Mouse (Mus musculus): ENCODE data around the gene Zfp688.
"Not testable (repeated sequence)": the region's sequence is repeated elsewhere in the genome, so short reads cannot be mapped to it uniquely, and the experiment has no call there.

Gene Zfp688

DNA sequence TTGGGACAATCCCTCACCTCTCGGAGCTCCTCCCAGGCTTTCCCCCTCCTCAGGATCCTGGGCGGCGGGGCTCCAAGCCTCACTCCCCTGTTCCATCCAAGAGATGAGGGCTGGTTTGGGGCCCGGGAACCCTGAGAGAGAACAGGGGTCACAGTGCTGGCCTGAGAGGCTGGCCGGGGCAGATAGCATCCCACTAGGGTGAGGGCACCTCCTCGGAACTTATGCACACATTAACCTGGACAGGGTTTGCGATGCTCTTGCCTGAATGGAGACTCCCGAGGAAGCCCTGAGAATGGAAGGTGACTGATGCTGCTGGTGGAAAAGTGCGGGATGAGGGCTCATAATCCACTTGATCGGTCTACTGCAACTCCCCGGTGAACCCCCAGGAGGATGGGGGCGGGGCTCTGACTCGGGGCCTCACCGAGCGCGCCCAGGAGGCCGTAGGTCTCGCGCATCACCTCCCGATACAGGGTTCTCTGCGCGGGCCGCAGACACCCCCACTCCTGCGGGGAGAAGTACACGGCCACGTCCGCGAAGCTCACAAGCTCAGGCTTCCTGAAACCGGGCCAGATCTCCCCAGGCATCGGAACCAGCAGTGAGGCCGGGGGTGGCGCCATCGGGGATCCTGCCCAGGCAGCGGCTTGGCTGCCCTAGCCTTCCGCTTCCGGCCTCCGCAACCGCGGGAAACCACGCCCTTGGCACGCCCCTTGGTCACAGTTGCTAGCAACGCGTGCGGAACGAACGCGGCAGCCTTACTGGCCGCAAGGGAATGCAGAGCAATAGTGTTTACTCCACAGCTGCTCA lies at the start of gene Zfp688:
Gene Zfp688, minus strand, starts transcription at position 681 of the 804 bp plus-strand sequence.
- DNase-seq (ENCODE audit: low spot score): peak; percentile 90

DNA sequence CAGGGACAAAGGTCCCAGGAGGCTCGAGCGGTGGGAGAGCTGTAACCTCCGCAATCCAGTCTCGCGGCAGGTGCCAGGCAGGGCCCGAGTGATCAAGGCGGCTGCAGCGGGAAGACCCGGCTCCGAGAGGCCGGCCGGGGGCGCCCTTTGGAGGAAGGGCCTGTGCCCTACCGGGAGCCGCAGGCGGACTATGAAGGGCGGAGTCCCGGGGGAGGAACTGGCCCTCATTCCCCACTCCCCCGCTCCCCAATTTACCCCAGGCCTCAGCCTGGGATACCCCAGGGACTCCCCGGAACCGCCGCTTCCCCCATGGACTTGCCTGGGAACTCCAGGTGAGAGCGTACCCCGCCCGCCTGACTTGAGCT lies 49.8 kb upstream of the Zfp688 start:
- DNase-seq (ENCODE audit: low spot score): no peak

DNA sequence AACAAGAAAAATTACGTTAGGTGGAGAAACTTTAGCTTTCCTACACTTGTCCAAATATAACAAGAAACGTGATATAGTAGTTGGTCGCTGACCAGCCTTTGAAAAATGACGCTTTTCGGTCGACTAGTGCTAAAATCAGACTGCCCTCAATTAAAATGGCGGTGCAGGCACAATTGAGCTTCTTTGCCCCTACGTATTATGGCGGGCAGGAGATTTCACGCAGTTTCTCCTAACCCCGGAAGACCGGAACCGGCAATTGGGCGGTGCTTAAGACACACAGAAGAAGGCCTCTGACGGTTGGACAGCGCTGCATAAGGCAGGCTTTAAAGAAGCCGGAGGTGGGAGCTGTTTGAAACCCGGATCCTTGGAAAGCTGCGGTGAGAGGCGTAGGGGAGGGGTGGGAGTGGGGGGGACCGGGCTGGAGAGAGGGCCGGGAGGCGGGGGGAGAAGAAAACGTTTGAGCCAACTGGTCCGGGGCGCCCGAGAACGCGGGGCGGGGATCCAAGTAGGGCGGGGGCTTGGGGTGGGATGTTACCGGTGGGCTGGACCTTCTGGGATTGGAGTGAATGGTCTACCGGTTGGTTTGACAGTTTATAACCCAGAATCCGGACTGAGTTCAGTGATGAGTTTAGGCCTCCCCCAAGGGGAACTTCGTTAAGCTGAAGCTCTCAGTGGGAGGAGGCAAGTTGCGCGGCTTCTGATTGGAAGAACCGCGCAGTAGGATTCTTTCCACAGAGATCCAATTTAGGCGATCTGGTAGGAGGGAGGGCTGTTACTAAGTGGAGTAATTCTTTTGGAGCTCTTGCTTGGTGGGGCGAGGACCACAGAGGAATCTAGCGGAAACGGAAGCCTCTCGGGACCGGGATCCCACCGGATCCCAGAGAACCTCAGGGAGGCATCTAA lies 49.1 kb upstream of the Zfp688 start:
- DNase-seq (ENCODE audit: low spot score): peak; percentile 93

DNA sequence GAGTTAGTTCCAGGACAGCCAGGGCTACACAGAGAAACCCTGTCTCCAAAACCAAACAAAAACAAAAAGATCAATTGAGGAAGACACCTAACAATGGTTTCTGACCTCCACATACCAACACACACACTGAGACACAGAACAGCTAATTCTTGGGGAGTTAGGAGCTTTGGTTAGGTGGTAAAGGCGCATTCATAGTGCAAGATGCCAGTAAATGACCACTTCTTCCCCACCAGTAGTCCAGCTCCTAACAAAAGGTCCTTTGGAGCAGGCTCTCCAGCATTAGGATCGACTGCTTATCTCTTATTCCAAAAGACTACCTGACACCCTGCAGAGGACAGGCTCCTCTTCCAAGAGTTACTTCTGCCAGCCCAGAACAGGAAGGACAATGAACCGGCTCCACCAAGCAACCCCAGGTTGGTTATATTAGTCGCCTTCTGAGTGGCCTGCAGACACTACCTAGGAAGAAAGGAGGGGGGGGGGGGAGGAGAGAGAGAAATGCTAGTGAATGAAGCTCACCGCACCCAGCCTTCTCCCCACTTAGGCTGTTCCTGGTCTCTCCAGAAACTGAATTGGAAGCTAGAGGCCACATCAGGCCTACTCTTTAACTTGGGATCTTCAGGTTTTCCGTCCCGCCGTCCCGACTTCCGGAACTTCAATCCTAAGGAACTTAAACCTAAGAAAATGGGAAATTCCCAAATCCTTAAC lies 48.3 kb upstream of the Zfp688 start:
- DNase-seq (ENCODE audit: low spot score): no peak

DNA sequence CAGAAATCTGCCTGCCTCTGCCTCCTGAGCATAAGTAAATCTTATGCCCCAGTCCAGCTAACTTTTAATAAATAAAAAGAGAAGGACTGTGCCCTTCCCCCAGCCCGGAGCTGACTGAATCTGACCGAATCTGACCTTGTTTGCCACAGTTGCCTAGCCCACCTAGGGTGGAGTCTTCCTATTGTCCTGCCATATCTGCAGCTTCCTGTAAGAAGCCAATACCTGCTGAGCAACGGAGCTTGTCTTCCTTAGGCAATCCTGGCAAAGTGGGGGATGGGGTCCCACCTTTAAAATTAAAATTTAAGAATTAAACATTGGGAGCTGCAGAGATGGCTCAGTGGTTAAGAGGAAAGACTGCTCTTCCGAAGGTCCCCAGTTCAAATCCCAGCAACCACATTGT lies 44.7 kb upstream of the Zfp688 start:
- DNase-seq (ENCODE audit: low spot score): no peak

DNA sequence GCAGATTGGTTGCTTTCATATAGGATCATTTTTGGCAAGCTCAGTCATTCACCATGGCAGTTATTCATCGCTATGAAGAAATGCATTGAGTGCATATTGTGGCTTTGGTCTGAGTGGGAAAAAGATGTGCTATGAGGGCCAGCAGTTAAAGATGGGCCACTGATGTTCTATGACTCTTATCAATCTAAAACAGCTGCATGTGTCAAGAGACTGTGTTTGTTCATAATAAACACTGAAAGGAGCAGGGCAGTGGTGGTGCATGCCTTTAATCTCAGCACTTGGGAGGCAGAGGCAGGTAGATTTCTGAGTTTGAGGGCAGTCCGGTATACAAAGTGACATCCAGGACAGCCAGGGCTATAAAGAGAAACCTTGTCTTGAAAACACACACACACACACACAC lies 43.8 kb upstream of the Zfp688 start:
- not testable (repeated sequence) for DNase-seq (ENCODE audit: low spot score)

DNA sequence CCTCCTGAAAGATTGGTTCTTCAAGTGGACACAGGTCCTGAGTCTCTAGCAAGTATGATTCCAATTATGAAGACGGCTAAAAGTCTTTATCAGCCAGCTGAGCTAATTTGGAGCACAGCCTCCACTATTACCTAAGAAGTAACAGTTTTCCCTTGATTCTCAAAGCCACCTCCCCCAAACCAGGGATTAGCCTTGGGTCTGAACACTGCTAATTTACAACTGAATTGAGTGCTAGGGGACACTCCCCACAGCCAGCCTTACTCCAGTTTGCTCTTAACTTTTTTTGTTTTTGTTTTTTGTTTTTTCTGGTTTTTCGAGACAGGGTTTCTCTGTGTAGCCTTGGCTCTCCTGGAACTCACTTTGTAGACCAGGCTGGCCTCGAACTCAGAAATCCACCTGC lies 43.3 kb upstream of the Zfp688 start:
- no peak for DNase-seq (ENCODE audit: low spot score)

DNA sequence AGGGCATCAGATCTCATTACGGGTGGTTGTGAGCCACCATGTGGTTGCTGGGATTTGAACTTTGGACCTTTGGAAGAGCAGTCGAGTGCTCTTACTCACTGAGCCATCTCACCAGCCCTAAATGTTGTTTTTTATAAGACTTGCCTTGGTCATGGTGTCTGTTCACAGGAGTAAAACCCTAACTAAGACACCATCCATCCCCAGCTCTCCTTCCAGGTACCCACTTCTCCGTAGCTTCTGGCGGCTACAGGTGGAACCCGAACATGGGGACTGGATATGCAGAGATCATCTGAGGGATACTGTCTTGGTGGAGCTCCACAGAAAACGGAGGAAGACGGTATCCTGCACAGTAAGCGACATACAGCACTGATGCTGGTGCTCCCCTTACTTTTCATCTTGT lies 37.4 kb upstream of the Zfp688 start, which contains the start of gene Prr14:
Gene Prr14, plus strand, starts transcription at position 301 of the 400 bp plus-strand sequence.
- DNase-seq (ENCODE audit: low spot score): not testable (repeated sequence)

DNA sequence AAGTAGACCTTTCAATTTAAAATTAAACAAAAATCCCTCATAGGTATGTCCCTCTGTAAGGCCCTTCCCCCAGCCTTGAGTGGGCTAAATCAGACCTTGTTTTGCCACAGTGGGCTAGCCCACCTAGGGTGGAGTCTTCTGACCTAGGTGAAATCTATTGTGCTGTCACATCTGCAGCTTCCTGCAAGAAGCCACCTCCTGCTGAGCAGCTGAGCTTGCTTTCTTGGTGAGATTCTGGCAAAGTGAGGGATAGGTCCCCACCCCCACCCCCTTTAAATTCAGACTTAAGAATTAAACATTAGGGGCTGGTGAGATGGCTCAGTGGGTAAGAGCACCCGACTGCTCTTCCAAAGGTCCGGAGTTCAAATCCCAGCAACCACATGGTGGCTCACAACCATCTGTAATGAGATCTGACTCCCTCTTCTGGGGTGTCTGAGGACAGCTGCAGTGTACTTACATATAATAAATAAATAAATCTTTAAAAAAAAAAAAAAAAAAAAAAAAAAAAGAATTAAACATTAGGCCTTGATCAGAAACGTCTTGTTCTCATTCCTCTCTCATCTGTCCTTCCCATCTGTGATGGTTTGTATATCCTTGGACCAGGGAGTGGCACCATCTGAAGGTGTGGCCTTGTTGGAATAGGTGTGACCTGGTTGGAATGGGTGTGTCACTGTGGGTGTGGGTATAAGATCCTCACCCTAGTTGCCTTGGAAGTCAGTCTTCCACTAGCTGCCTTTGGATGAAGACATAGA lies 36.7 kb upstream of the Zfp688 start:
- DNase-seq (ENCODE audit: low spot score): not testable (repeated sequence)

DNA sequence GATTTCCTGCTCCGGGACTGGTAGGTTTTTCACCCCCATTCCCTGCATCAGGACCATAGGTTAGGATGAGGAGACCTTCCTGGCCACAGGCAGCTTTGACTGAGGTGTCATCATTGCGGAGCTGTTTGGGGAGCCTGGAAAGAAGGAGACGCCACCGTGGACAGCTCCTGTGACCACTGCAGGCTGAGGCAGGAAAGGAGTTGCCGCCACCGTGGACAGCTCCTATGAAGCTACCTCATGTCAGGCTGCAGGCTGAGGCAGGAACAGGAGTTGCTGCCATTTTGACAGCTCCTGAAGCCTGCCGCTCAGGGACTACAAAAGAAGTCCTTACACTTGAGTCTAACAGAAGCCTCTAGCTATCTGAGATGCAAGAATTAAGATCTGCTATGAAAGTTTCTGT lies 33.0 kb upstream of the Zfp688 start:
- no peak for DNase-seq (ENCODE audit: low spot score)

DNA sequence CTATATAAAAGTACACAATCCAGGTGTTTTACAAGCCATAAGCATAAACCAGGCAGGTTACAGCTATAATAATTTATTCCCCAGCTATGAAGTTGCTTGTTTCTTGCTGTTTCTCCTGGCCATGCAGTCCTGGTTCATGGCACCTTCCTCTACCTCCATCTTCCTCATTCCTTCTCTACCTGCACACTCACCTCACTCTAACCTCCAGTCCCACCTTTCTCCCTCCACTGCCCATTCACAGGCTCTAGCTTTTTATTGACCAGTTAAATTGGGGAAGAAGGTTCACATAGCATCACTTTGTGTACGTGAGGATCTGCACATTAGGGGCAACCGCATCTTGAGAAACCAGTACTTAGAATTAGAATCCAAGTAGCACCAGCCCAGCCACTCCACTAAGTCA lies 31.2 kb upstream of the Zfp688 start:
- DNase-seq (ENCODE audit: low spot score): no peak

DNA sequence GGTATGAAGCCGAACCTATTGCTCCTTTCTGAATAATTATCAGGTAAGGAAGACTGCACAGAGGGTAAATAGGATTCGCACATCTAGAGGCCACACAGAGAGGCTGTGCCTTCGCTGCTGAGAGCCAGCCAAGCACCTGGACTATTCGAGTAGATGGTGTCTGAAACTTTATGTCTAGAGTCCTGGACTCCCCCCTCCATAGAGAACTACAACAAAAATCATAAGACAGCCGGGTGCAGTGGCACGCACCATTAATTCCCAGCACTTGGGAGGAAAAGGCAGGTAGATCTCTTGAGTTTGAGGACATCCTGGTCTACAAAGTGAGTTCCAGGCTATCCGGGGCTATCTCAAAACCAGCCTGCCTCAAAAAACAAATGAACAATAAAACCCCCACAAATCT lies 28.1 kb upstream of the Zfp688 start:
- no peak for DNase-seq (ENCODE audit: low spot score)

DNA sequence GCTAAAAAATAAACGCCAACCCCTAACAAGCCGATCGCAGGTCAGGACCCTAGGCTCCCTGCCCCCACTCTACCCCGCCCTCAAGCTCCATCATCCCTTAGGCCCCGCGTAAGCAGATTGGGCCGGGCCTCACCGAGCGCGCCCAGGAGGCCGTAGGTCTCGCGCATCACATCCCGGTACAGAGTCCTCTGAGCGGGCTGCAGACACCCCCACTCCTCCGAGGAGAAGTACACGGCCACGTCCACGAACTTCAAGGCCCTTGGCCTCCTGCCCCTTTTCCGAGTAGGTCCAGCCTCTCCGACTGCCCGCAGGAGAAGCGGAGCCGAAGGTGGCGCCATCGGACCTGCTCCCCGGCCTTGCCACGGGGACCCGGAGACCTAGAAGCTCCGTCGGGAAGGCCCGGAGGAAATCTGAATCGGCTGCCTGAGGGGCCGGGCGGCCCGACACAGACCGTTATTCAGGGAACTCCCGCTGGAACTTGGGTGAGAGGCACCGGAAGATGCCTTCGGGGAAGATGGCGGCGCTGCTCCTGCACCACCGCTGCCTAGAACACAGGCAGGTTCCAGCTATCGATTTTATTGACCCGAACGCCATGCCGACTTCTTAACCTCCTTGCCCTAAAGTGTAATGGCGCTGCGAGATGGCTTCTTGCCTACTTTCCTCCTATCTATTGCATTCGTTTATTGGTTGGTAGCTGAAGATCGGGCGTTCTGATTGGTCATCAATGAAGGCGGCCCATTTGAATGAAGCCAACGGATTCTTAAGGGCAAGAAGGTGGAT lies 26.8 kb upstream of the Zfp688 start, which contains the start of gene Zfp689:
Gene Zfp689, minus strand, starts transcription at position 638 of the 780 bp plus-strand sequence.
- peak; percentile 99 for DNase-seq (ENCODE audit: low spot score)

DNA sequence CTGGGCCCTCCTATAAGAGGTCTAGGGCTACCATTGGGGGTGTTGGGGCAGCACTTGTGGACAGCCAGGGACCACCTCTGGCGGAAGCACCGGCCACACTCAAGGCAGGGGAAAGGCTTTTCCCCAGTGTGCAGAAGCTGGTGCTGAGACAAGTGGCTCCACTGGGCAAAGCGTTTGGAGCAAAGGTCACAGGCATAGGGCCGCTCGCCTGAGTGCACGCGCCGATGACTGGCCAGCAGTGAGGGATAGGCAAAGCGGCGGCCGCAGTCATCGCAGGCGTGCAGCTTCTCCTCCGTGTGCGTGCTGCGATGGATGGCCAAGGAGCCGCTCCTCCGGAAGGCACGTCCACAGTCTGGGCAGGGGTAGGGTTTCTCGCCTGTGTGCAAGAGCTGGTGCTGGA lies 22.1 kb upstream of the Zfp688 start:
- no peak for DNase-seq (ENCODE audit: low spot score)

DNA sequence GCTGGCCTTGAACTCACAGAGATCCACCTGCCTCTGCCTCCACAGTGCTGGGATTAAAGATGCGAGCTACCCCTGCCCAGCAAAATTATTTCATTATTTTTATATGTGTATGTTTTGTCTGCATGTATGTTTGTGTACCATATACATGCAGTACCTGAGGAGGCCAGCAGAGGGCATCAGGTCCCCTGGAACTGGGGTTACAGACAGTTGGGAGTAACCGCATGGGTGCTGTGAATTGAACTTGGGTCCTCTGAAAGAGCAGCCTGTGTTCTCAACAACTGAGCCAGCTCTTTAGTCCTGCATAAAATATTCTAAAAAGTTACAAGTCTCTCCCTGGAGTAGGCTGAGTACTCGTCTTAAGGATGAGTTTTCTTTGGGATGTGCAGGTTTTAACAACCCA lies 15.9 kb upstream of the Zfp688 start:
- DNase-seq (ENCODE audit: low spot score): peak; percentile 24

DNA sequence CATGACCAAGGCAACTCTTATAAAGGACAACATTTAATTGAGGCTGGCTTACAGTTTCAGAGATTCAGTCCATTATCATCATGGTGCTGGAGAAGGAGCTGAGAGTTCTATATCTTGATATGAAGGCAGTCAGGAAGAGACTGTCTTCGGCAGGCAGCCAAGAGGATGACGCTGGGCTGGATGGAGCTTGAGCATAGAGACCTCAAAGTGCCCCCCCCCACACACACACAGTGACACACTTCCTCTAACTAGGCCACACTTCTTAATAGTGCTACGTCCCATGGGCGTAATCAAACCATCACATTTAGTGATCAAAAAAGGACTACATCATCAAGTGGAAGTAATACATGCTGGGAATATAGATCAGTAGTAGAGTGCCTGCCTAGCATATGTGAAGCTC lies 13.3 kb upstream of the Zfp688 start:
- DNase-seq (ENCODE audit: low spot score): no peak

DNA sequence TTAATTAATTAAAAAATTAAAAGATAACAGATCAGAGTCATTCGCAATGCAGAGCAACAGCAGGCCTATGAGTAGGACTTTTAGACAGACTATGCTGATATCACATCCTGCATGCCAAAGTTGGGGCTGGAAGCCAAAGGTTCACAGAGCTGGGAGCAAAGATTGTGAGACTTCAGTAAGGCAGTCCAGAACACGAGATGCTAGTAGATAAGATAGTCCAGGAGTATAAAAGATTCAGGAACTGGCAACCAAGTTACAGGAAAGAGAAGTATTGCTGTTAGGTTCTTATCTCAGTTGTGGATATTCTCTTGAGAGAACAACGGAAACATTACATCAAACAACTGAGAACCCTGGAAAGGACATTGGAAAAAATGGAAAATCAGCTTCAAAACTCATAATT lies 4.5 kb upstream of the Zfp688 start:
- DNase-seq (ENCODE audit: low spot score): no peak

DNA sequence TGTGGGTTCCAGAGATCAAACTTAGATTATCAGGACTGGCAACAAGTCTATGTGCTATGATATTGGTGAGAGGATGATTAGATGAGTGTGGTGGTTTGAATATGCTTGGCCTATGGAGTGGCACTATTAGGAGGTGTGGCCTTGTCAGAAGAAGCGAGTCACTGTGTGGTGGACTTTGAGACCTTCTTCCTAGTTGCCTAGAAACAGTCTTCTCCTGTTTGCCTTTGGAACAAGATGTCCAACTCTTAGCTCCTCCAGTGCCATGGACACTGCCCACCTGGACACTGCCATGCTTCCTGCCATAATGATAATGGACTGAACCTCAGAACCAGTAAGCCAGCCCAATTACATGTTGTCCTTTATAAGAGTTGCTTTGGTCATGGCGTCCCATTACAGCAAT lies 4.0 kb upstream of the Zfp688 start:
- no peak for DNase-seq (ENCODE audit: low spot score)

DNA sequence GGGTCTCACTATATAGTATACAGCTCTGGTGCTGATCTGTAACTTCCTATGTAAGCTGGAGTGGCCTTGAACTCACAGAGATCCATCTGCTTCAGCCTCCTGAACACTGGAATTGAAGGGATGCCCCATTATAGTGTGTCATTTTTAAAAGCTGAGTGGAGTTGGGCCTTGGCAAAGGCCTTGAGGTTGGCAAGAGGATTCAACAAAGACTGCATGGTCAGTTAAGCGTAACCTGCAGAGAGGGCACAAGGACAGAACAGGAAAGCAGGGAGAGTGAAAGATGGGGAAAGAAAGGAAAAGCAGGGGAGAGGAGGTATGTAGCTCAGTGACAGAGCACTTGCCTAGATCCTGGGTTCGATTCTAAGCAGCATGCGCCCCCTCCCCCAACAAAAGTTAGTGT lies 3.4 kb upstream of the Zfp688 start:
- DNase-seq (ENCODE audit: low spot score): no peak

DNA sequence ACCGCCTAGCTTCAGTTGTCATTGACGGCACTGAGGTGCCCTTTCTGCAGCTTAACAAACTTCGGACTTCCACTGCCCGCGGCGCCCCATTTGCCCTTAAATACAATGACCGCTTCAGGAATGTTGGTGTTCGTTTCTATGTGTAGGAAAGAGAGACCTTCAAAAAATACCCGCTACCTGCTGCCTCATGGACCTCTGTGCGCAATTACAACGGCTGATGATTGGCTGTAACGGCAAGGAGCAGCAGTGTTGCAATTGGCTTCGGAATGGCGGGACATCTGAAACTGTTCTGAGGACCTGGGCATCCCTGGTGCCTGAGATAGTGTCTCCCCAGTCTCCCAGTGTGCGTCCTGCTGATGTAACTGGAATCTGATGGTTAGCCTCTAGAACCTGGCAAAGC lies 379 bp upstream of the Zfp688 start:
- peak; percentile 57 for DNase-seq (ENCODE audit: low spot score)

DNA sequence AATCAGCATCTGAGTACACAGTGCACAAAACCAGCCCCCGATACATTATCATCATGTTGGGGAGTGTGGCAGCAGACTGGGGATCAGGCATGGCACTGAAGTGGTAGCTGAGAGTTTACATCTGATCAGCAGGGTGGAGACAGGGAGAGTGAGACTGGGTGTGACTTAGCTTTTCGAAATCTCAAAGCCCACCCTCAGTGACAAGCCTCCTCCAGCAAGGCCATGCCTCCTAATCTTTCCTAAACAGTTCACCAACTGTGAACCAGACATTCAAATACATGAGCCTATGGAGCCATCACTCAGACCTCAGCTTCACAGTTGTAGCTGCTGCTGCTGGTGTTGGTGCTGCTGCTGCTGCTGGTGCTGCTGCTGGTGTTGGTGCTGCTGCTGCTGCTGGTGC lies 10.4 kb downstream of the Zfp688 start:
- DNase-seq (ENCODE audit: low spot score): no peak
